Mouse (Mus musculus): ENCODE data around the gene Olfr718-ps1.
"Not testable (repeated sequence)": the region's sequence is repeated elsewhere in the genome, so short reads cannot be mapped to it uniquely, and the experiment has no call there.

The Olfr718-ps1 gene

GRCm38 (mm10) chr5:143147481-143147880 is at the start of gene Olfr718-ps1:
Gene Olfr718-ps1 (minus strand): TSS chr5:143147581.
- no peak for DNase-seq (ENCODE audit: low read depth, low spot score)

DNA sequence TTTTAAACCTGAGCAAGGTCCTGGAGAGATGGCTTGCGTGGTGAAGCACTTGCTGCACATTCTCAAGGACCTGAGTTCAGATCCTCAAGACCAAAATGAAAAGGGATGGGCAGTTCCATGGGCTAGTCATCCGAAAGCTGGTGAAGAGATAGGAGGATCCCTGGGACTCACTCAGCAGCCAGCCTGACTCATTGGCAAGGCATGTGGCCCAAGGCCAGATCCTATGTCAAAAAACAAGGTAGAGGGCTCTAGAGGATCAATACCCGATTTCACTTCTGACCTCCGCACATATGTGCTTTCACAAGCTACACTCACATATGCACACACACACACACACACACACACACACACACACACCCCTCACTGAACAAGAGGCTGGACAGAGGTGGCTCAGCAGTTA is 49.1 kb upstream of the Olfr718-ps1 start:
- no peak for DNase-seq (ENCODE audit: low read depth, low spot score)

DNA sequence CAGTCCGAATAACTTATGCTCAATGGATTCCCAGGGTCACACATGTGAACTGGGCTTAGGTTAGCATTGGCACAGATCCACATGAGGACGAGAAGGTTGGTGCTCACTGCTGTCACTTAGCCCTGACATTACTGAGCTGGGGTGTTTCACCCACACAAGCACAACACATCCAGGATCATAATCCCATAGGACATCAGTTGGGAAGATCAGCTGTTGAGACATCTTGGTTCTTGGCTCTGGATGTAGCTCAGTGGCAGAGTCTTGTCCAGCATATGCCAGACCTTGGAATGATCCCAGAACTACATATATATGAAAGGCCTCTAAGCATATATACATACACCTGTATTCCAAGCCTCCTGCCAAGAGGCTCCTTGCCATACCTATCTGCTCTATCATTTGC is 47.8 kb upstream of the Olfr718-ps1 start:
- DNase-seq (ENCODE audit: low read depth, low spot score), result no peak

- not testable (repeated sequence) for DNase-seq (ENCODE audit: low read depth, low spot score)
These were observed 47.4 kb upstream of the Olfr718-ps1 start for GRCm38 (mm10) chr5:143194747-143195146.

DNA sequence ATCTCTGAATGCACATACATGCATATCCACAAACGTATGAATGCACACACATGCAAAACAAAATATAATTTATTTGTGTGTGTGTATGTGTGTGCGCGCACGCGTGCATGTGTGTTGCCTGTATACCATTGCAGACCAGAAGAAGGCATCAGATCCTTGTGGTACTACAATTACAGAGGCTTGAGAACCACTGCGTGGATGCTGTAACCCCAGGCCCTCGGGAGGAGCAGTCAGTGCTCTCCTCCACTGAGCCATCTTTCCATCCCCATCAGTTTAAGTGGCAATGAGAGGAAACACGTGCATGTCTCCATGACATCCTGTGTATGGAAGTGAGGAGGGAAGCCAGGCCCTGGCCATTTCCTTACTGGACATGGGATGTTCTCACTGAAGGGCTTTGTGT is 45.4 kb upstream of the Olfr718-ps1 start:
- DNase-seq (ENCODE audit: low read depth, low spot score), result no peak

GRCm38 (mm10) chr5:143188014-143188413 is 40.6 kb upstream of the Olfr718-ps1 start:
- not testable (repeated sequence) for DNase-seq (ENCODE audit: low read depth, low spot score)

DNA sequence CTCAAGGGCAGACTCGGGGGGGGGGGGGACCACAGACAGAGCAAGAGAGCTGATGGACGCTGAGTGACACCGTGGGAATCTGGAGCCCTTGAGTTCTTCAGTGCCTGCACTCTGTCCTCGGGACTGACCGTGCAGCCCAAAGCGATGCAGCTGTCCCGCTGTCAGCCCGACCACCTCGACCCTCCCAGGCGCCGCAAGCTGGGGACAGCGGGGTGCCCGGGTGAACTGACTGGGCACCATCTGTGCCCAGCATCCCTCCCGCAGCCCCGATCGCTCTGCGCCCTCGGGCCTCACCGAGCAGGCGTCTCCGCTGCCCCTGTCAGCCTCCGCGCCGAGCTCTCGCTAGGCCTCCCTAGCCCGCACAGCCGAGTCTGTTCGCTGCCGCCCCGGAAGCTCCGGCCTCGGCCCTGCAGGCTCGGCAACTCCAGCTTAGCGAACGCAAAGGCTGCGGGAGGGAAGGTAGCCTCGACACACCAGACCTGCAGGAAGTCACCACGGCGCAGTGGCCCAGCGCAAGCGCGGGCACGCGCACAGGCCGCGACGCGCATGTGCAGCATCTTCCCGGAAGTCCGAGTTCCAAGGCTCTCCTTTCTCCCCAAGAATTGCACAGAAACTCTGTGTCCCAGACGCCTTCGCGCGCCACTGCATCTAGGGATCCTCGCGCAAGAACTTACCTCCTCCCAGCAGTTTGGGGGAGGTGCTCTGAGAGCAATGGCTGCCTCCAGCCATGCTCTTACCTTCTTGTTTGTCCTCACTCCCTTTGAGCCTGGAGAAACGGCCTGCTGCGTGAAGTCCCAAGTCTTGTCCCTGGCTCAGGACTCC is 33.1 kb upstream of the Olfr718-ps1 start, which contains the start of the genes Rbak and Spdye4b:
Rbak (minus strand) TSS at position 521 of the 822 bp plus-strand sequence.
Spdye4b (plus strand) TSS at position 763 of the 822 bp plus-strand sequence.
- DNase-seq (ENCODE audit: low read depth, low spot score), result peak; percentile 98

- DNase-seq (ENCODE audit: low read depth, low spot score), result peak; percentile 55
These were observed 31.8 kb upstream of the Olfr718-ps1 start for GRCm38 (mm10) chr5:143179179-143179578.

- DNase-seq (ENCODE audit: low read depth, low spot score), result peak; percentile 37
These were observed 30.3 kb upstream of the Olfr718-ps1 start for GRCm38 (mm10) chr5:143177541-143178200.

DNA sequence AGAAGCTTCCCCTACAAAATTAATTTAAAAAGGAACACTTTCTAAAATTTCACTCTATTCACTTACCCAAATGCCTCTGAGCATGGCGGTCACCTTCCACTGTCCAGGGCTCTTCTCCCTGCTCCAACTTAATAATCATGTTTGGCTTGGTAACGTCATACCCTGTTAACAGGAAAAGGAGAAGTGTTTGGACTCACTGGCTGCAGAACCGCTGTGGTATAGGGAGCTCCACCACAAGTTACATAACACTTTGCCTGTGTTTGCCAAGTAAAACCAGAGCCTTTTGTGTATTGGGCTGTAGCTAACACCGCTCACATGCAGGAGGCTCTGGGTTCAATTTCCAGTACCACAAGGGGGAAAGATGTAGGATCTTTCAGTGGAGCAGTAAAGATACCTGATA is 28.6 kb upstream of the Olfr718-ps1 start:
- DNase-seq (ENCODE audit: low read depth, low spot score), result no peak

DNA sequence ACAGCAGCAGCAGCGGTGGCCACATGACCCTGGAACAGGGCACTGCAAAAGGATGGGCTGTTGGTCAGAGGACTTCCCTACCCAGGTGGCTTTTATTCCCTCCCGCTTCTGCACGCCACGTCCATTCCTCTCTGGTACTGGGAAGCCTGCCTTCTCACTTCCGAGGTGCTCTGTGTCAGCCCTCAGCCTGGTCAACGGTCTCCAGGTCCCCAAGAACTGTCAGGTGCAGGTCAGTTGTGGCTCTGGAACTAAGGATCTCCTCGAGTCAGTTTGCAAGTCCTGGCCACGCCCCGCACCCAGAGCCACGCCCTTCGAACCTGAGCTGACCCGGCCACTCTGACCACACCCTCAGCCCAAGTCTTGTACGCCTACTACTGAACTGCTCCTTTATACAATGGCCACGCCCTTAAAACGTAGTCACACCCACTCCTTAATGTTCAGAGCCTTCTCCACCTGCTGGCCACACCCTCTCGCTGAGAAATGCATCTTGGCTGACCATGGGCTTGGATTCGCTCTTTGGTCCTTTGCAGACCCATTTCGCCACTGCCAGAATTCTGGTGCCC is 18.2 kb upstream of the Olfr718-ps1 start:
- DNase-seq (ENCODE audit: low read depth, low spot score), result peak; percentile 90

- DNase-seq (ENCODE audit: low read depth, low spot score), result no peak
These were observed 8.2 kb upstream of the Olfr718-ps1 start for GRCm38 (mm10) chr5:143155534-143155933.

- no peak for DNase-seq (ENCODE audit: low read depth, low spot score)
These were observed 6.4 kb upstream of the Olfr718-ps1 start for GRCm38 (mm10) chr5:143153756-143154155.

DNA sequence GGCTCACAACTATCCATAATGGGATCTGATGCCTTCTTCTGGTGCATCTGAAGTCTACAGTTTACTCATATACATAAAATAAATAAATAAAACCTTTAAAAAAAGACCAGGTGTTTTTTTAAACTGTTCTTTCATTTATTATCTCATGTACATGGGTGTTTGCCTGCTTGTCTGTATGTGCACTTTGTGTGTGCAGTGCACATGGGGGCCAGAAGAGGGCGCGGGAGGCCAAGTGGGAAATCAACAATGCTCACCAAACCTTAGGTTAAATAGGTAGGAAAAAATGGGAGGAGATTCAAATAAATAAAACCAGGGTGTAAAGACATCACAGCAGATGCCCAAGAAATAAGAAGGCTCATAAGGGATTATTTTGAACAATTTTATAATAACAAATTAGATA is 2.7 kb upstream of the Olfr718-ps1 start:
- DNase-seq (ENCODE audit: low read depth, low spot score), result no peak

DNA sequence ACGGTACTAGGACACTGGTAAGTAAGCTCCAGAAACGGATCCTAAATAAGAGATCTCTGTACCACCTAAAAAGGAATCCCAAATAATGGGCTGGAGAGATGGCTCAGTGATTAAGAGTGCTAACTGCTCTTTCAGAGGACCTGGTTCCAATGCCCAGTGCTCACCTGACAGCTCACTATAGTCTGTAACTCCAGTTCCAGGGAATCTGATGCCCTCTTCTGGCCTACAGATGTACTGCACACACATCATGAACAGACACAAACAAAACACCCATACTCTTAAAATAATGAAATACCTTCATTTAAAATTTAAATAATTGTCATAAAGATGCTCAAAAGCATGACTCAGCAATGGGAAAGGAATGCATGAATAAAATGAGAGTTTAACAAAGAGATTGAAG is 2.2 kb upstream of the Olfr718-ps1 start:
- DNase-seq (ENCODE audit: low read depth, low spot score), result peak; percentile 49

DNA sequence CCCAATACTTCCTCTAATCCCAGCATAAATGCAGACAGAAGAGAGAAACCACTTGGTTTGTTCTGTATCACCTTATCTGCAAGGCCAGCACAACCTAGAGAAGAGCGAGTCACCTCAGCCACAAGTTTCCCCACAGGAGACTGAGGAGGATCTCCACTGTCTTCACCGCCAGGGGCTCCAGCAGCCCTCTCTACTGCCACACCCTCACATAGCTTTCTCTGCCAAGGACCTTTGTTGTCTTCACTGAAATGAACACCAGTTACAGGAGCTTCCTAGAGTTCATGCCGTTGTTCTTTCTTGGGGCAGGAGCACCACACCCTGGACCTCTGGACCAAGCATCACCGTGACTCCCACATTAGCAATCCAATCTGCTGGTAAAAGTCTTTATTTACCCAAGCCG is 1.3 kb upstream of the Olfr718-ps1 start:
- no peak for DNase-seq (ENCODE audit: low read depth, low spot score)

- DNase-seq (ENCODE audit: low read depth, low spot score), result no peak
These were observed 9.8 kb downstream of the Olfr718-ps1 start for GRCm38 (mm10) chr5:143137580-143137979.

DNA sequence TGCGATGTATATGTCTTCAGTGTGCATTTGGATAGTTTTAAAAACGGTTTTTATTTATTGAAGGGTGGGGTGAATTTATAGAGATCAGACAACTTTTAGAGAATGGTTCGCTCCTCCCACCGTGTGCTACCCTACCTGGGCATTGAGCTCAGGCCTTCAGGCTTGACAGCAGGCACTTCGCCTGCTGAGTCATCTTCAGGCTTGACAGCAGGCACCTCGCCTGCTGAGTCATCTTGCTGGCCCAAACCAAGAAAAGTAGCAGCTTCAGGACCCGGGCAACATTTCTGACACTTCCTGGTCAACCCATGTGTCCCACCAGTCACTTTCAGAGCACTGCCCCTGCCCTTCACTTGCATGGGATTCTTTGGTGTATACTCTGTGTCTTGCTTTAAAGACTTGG is 12.3 kb downstream of the Olfr718-ps1 start:
- no peak for DNase-seq (ENCODE audit: low read depth, low spot score)

GRCm38 (mm10) chr5:143134216-143135010 is 13.0 kb downstream of the Olfr718-ps1 start:
- not testable (repeated sequence) for DNase-seq (ENCODE audit: low read depth, low spot score)

GRCm38 (mm10) chr5:143132935-143133514 is 14.4 kb downstream of the Olfr718-ps1 start:
- DNase-seq (ENCODE audit: low read depth, low spot score), result no peak

DNA sequence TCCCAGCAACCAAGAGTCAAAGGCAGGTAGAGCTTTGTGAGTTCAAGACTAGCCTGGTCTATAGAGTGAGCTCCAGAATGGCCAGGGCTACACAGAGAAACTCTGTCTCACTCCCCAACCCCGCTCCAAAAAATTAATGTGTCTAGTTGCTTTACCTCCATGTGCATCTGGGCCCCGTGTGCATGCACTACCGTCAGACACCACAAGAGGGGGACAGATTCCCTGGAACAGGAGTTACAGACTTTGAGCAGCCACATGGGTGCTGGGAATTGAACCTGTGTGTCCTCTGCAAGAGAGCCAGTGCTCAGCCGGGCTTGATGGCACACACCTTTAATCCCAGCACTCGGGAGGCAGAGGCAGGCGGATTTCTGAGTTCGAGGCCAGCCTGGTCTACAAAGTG is 17.0 kb downstream of the Olfr718-ps1 start:
- peak; percentile 64 for DNase-seq (ENCODE audit: low read depth, low spot score)
